Mouse (Mus musculus) kidney, embryonic 16.5 days (tissue): ENCODE results near the gene Pla2g6. TPM values are rescaled to one million over a fixed set of nuclear protein-coding genes. Genes with fewer than 3 reads are reported as not detected.
A peak's percentile ranks its signal among the peaks of the same experiment; 100 is the strongest.

Experiments
- ATAC-seq: fragments of 200-750 bp; cut with Nextera tagmentation; 2 replicates; pipeline ENCODE4 v1.8.0; 2017; ENCODE audit warnings: moderate TSS enrichment; ENCODE audit not compliant: low FRiP score, low TSS enrichment
- H3K27ac ChIP-seq: fragments of 300-500 bp; sonication (generic); 2 replicates; pipeline ENCODE4 v1.5.1; 2014; ENCODE audit warnings: low read length
- H3K27me3 ChIP-seq: fragments of 300-500 bp; sonication (generic); 2 replicates; pipeline ENCODE4 v1.6.1; 2014; ENCODE audit warnings: low read length, control low read depth, mixed read lengths; ENCODE audit not compliant: insufficient read depth
- H3K36me3 ChIP-seq: fragments of 300-500 bp; sonication (generic); 2 replicates; pipeline ENCODE4 v1.6.1; 2014; ENCODE audit warnings: low read length, control low read depth, mixed read lengths; ENCODE audit not compliant: insufficient read depth
- H3K4me1 ChIP-seq: fragments of 300-500 bp; sonication (generic); 2 replicates; pipeline ENCODE4 v1.6.1; 2014; ENCODE audit warnings: low read length, control low read depth, mixed read lengths; ENCODE audit not compliant: insufficient read depth
- H3K4me2 ChIP-seq: fragments of 300-500 bp; sonication (generic); replicated peaks from 2 replicates; pipeline ENCODE4 v1.6.1; 2014; ENCODE audit warnings: low read depth, low read length
- H3K4me3 ChIP-seq: fragments of 300-500 bp; sonication (generic); 2 replicates; pipeline ENCODE4 v1.5.1; 2014; ENCODE audit warnings: mild to moderate bottlenecking, low read length
- H3K9ac ChIP-seq: fragments of 300-500 bp; sonication (generic); replicated peaks from 2 replicates; pipeline ENCODE4 v1.6.1; 2014; ENCODE audit warnings: low read length
- H3K9me3 ChIP-seq: fragments of 300-500 bp; sonication (generic); 2 replicates; pipeline ENCODE4 v1.6.1; 2016; ENCODE audit warnings: low read length, control low read depth
- WGBS: fragments of 180-500 bp; shearing (Covaris S2); extraction: QIAGEN DNeasy Blood & Tissue Kit; methylation state at CpG from one replicate; pipeline ENCODE4 v1.1.7; 2014; 5-methylcytosine and 5-hydroxymethylcytosine counted together
- polyA plus RNA-seq: library from polyadenylated mRNA; unstranded; fragments of >200 nt; fragmentation: Nextera tagmentation; extraction: Ambion mirVana; gene quantifications from 2 replicates; pipeline ENCODE4 v1.2.1, GENCODE M21; 2015

Pla2g6 gene
- polyA plus RNA-seq, 1 experiment from 2014 or later, result 18.3 TPM

DNA sequence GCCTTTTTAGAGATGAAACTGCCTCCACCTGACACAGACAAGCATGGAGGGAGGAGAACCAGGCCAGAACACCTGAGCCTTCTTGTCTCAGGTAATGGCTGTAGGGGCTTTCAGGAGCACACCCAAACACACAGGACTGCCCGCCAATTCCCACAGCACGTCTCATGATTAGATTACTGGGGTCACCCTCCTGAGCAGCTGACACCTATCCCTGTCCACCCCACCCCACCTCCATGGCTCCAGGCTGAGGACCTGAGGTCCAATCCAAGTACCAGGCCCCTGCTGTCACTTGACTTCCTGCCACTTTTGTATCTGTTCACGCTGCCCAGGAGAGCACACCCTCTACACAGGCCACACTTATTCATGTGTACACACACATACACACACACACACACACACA is 2.4 kb downstream of the Pla2g6 start:
- Histone ChIP-seq H3K27ac (no peak overlapping the region), H3K27me3 (no peaks in the 10 kb centered on the region), H3K4me3 (no peak overlapping the region), H3K4me1 (peaks cover 31% of the 10 kb centered on the region), H3K9ac (no peak overlapping the region), H3K9me3 (no peaks in the 10 kb centered on the region), H3K36me3 (no peaks in the 10 kb centered on the region), H3K4me2 (no peak overlapping the region)
- ATAC-seq, result no peak
- WGBS, result 72% methylated on average over 3 of the region's 3 CpGs

DNA sequence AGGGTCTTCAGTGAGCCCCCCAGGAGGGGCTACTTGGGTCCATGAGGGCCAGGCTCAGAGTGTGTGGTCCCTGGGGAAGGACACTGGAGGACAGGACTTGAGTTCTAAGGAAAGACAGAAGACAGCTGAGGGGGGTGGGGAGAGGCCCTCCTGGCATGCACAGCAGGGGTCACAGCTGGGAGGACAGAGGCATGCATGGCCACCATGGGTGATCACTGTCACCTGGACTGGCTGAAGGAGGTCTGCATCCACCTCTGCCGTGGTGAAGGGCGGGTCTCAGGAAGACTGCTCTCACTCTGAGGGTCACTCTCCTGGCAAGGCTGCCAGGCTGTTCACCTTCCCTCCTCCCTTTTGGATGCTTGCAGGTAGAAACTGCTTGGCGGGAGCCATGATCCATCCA is 3.8 kb downstream of the Pla2g6 start:
- Histone ChIP-seq H3K36me3 (no peaks in the 10 kb centered on the region), H3K27me3 (no peaks in the 10 kb centered on the region), H3K9ac (no peak overlapping the region), H3K4me2 (no peak overlapping the region), H3K9me3 (no peaks in the 10 kb centered on the region), H3K4me1 (peaks cover 31% of the 10 kb centered on the region), H3K27ac (peak overlapping the region; percentile 54; the same call in 1 of the 2 replicates), H3K4me3 (no peak overlapping the region)
- 96% methylated on average over 2 of the region's 3 CpGs for WGBS
- ATAC-seq, result no peak

DNA sequence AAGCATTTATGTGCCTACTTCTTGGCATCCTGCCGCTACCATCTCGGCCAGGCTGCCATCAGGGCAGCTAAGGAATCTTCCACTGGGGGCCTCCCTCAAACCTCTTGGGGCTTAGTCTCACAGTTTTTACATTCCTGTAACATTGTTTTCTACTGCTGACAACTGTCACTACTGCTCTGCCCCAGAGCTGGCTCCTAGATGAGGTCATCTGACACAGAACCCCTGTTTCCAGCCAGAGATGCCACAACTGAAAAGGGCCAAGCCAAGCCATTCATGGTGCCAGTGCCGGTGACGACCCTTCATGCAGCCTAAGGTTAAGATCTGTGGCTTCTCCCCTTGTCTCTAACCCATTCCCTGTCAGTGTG is 4.4 kb downstream of the Pla2g6 start:
- no peak overlapping the region for H3K4me3 ChIP-seq
- H3K27me3 ChIP-seq, result no peaks in the 10 kb centered on the region

DNA sequence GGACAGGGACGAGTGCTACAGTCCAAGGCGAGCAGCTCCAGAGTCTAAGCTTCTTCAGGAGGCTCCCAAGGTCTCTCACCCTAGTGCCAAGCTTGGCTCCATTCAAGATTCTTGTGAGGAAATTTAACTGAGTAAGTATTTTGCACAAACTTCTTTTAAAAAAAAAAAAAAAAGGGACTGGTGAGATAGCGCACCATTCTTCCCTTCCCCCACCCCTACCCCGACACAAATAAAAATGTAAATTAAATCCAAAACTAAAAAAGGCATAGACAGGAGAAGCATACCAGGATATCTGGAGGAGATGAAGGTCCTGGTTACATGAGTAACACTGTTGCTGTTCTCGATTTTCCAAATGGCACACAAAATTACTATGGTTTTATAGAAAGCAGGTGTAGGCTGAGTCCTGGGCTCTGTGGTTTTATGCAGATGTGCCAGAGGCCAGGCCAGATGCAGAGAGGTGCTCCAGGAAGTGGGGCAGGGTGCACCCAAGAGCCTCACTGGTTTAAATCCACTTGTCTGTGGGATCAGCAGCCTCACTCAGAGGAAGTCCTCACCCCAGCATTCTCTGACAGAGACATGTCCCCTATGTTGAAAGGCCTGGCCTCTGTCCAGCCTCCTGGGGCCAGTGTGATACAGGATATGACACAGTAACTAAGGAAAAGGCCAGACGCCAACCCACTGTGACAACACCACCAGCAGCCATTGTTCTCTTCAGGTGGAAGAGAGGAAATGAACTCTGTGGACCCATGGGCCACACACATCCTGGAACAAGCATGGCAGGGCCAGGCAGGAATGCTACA is 5.0 kb downstream of the Pla2g6 start:
- Histone ChIP-seq H3K4me1 (peaks cover 31% of the 10 kb centered on the region), H3K9ac (0 out of 2 replicates have a peak overlapping the region, but pooled peaks have one; percentile 0), H3K4me3 (no peak overlapping the region), H3K36me3 (no peaks in the 10 kb centered on the region), H3K27ac (peak overlapping the region; percentile 69), H3K4me2 (no peak overlapping the region), H3K27me3 (no peaks in the 10 kb centered on the region), H3K9me3 (no peaks in the 10 kb centered on the region)
- WGBS, result 59% methylated on average over 6 of the region's 6 CpGs
- ATAC-seq, result no peak

More for the DNA sequence above, 4.4 kb downstream of the Pla2g6 start:
- ATAC-seq, result no peak
- Histone ChIP-seq H3K36me3 (no peaks in the 10 kb centered on the region), H3K4me2 (no peak overlapping the region), H3K4me1 (peaks cover 31% of the 10 kb centered on the region), H3K9ac (no peak overlapping the region), H3K27ac (peak overlapping the region; percentile 54), H3K9me3 (no peaks in the 10 kb centered on the region)
- WGBS, result 77% methylated on average over 4 of the region's 4 CpGs

DNA sequence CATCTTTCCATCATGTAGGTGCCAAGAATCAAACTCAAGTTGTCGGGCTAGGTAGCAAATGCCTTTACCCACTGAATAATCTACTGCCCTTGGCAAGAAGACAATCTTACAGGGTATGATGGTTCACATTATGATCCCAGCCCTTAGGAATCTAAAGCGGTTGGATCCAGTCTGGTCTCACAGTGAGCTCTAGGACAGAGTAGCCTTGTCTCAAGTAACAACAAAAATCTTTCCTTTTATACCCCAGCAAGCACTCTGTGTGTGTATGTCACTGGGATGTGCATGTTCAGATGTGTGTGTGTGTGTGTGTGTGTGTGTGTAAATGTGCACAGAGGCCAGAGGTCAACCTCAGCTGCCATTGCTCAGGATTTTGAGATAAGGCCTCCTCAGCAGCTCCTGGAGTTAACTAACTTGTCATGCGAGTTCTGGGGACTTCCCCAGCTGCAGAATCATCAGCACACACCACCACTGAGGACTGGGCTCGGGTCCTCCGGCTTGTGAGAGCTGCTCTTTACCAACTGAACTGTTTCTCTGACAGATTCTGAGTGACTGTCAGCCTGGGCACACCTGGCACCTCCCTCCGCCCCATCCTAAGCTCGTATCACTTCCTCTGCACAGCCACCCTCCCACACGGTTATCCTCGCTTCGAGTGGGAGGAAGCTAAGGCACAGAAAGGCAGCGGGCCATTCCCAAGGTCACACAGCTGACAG is 5.8 kb downstream of the Pla2g6 start:
- 46% methylated on average over 11 of the region's 11 CpGs for WGBS
- no peaks in the 10 kb centered on the region for H3K9me3 ChIP-seq
- no peak overlapping the region for H3K4me2 ChIP-seq
- ATAC-seq, result no peak
- H3K4me3 ChIP-seq, result no peak overlapping the region
- no peaks in the 10 kb centered on the region for H3K27me3 ChIP-seq
- H3K36me3 ChIP-seq, result no peaks in the 10 kb centered on the region
- peaks cover 29% of the 10 kb centered on the region for H3K4me1 ChIP-seq
- peak overlapping the region; percentile 69 for H3K27ac ChIP-seq
- 0 out of 2 replicates have a peak overlapping the region, but pooled peaks have one; percentile 0 for H3K9ac ChIP-seq

DNA sequence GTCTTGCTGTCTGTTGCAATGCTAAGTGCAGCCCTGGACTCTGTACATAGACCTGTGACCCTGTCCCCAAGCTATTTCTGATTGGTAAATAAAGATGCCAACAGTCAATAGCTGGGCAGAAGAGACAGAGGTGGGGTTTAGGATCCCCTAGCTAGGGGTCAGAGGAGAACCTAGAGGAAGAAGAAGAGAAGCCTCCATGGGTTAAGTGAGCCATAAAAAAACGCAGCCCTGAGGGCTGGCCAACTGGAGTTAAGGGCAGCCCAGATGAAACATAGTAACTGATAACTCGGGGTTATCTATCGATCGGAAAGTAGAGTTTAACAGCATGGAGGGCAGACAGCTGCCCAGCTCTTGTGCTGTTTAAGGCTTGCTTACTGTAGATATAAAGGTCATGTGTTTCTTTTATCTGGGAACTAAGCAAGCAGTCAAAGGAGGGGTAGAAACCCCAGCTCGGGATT is 6.4 kb downstream of the Pla2g6 start:
- Histone ChIP-seq H3K27me3 (no peaks in the 10 kb centered on the region), H3K27ac (no peak overlapping the region), H3K36me3 (no peaks in the 10 kb centered on the region), H3K4me3 (no peak overlapping the region), H3K9ac (no peak overlapping the region), H3K9me3 (no peaks in the 10 kb centered on the region), H3K4me2 (no peak overlapping the region), H3K4me1 (peaks cover 22% of the 10 kb centered on the region)
- WGBS, result 71% methylated on average over 5 of the region's 5 CpGs
- no peak for ATAC-seq

DNA sequence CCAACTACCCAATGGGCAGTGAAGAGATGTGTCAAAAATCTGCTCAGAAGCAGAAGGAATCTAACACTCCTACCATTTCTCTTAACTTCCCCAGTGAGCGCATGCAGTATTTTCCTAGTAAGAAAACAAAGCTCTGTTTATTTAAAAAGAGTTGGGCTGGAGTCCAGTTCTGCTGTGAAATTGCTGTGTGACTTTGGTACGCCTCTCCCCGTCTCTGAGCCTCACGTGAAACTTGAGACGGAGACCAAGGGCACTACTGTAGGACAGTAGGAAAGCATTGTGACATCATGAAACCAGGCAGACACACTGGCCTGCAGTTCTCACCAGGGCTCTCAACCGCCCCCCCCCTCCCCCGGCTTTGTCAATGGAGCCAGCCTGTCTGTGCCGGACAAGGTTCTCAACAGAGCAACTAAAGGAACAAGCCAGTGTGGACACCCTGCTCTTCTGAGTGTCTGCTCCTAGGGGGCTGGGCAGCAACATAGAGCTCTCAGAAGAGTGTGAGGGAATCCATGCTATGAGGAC is 14.3 kb downstream of the Pla2g6 start:
- 0 out of 2 replicates have a peak, but pooled peaks have one; percentile 23 for ATAC-seq
- no peak overlapping the region for H3K4me2 ChIP-seq
- no peak overlapping the region for H3K9ac ChIP-seq
- H3K9me3 ChIP-seq, result no peaks in the 10 kb centered on the region
- H3K4me3 ChIP-seq, result no peak overlapping the region
- H3K27ac ChIP-seq, result no peak overlapping the region
- WGBS, result 70% methylated on average over 8 of the region's 8 CpGs
- peaks cover 8% of the 10 kb centered on the region; the same call in 1 of the 2 replicates for H3K36me3 ChIP-seq
- H3K4me1 ChIP-seq, result no peaks in the 10 kb centered on the region
- H3K27me3 ChIP-seq, result no peaks in the 10 kb centered on the region

DNA sequence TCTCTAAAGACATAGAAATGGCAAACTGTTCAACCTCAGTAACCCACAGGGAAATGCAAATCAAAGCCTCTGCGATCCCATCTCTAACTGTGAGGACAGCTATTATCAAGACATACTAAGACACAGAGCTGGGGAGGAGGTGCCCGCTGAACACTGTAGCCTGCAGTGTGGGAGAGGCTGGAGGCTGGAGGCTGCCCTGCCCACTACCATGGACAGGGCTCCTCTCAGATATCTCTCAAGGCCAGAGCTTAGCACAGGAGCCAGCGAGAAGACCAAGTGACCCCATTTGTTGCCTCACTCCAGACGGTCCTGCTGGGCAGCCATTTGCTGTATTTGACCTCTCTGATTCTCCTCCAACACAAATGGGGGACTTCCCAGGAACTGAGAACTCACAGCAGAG is 20.3 kb downstream of the Pla2g6 start:
- WGBS, result 53% methylated on average over 4 of the region's 4 CpGs
- Histone ChIP-seq H3K4me1 (no peaks in the 10 kb centered on the region), H3K4me2 (no peak overlapping the region), H3K9me3 (no peaks in the 10 kb centered on the region), H3K9ac (no peak overlapping the region), H3K36me3 (peaks cover 13% of the 10 kb centered on the region; the same call in 1 of the 2 replicates), H3K27ac (no peak overlapping the region), H3K4me3 (no peak overlapping the region), H3K27me3 (no peaks in the 10 kb centered on the region)
- ATAC-seq, result no peak

DNA sequence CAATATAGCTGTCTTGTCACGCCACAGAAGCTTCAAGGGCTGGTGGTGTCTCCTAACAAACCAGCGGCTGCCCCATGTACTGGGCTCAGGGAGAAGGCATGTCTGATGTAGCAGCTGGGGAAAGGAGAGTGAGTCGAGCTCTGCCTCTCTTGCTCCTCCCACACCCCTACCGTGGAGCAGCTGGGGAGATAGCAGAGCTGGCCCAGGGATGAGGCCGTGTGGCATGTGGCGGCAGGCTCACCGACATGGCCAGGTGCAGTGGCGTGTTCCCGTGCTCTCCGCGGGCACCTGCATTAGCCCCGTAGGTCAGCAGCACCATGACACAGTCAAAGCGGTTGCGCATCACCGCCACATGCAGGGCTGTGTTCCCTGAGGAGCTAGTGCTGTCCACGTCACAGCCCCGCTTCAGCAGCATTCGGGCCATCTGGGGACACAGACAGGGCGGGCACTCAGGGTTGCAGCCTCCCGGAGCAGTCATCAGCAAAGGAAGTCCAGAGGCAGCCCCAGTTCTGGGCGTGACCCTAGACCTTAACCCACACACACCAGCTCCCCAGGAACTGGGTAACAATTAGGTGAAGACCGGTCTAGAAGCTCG is 22.1 kb downstream of the Pla2g6 start:
- no peak for ATAC-seq
- H3K4me3 ChIP-seq, result no peak overlapping the region
- H3K9ac ChIP-seq, result no peak overlapping the region
- H3K36me3 ChIP-seq, result peaks cover 13% of the 10 kb centered on the region; the same call in 1 of the 2 replicates
- H3K9me3 ChIP-seq, result no peaks in the 10 kb centered on the region
- no peaks in the 10 kb centered on the region for H3K4me1 ChIP-seq
- no peak overlapping the region for H3K4me2 ChIP-seq
- H3K27ac ChIP-seq, result no peak overlapping the region
- H3K27me3 ChIP-seq, result no peaks in the 10 kb centered on the region
- WGBS, result 81% methylated on average over 23 of the region's 23 CpGs
